Mouse (Mus musculus): ENCODE data around the gene Ppp2r5d.

- TF ChIP-seq POLR2A (IDR thresholded peaks at IDR 0.05; ENCODE audit: control insufficient read depth, extremely low read depth, insufficient read depth, low read length, poor library complexity) = no peak
- TF ChIP-seq CTCF (IDR thresholded peaks at IDR 0.05; ENCODE audit: borderline replicate concordance, control insufficient read depth, extremely low read depth, insufficient read depth, low read length, poor library complexity) = no peak
Observed at GRCm38 (mm10) chr17:46751056-46751793, 46.3 kb upstream of the Ppp2r5d start.

Data from thymus, adult 2 months (tissue).